Comparison of ENCODE assay signal across 8 mouse cellular contexts in genomic region chr5:52116404-52116803, GRCm38 (mm10).
DNase-seq lines count a peak whose midpoint lies in the region; ATAC-seq and TF ChIP-seq lines count a peak whose summit lies in the region.

No protein-coding gene starts in this region.

- peak overlapping the region; percentile 99 for H3K4me2 ChIP-seq in embryonic facial prominence, embryonic 11.5 days (ENCODE audit: low read depth, low read length)
- H3K4me2 ChIP-seq in midbrain, embryonic 16.5 days (ENCODE audit: low read length), result peak overlapping the region; percentile 99

- peaks cover 2% of the 10 kb centered on the region; the same call in 1 of the 2 replicates for H3K4me1 ChIP-seq in heart, adult 2 months (ENCODE audit: control insufficient read depth, insufficient read depth, low read length)
- peaks cover 7% of the 10 kb centered on the region for H3K4me1 ChIP-seq in embryonic facial prominence, embryonic 11.5 days (ENCODE audit: control insufficient read depth, insufficient read depth, low read length)
- peaks cover 20% of the 10 kb centered on the region for H3K4me1 ChIP-seq in midbrain, embryonic 16.5 days (ENCODE audit: control insufficient read depth, insufficient read depth, low read length)

- no peaks in the 10 kb centered on the region for H3K36me3 ChIP-seq in heart, adult 2 months (ENCODE audit: control insufficient read depth, insufficient read depth, low read length)
- H3K36me3 ChIP-seq in embryonic facial prominence, embryonic 11.5 days (replicated peaks; ENCODE audit: control insufficient read depth, insufficient read depth, low read depth, low read length), result no peaks in the 10 kb centered on the region
- H3K36me3 ChIP-seq in midbrain, embryonic 16.5 days (ENCODE audit: control insufficient read depth, insufficient read depth, low read length), result no peaks in the 10 kb centered on the region

- peak; percentile 27; the same call in 1 of the 2 replicates for ATAC-seq in embryonic facial prominence, embryonic 11.5 days (replicated peaks; ENCODE audit: insufficient number of reproducible peaks, low FRiP score, low TSS enrichment, low read depth)
- ATAC-seq in midbrain, embryonic 16.5 days, result peak; percentile 13

- TF ChIP-seq POLR2A in heart, adult 2 months (IDR thresholded peaks at IDR 0.05; ENCODE audit: insufficient read depth, low read depth, low read length), result no peak

- H3K79me2 ChIP-seq in heart, adult 2 months (replicated peaks; ENCODE audit: control insufficient read depth, insufficient read depth, low read length), result no peaks in the 10 kb centered on the region

- peak in 1 of 2 experiments; percentile 25 for DNase-seq in heart, adult 2 months
- DNase-seq in heart, postnatal 14 days, result no peak
- DNase-seq in B cell, adult 2 months, result peak; percentile 33 to 36
- no peak for DNase-seq in embryonic facial prominence, embryonic 11.5 days (ENCODE audit: low spot score)
- peak; percentile 35 for DNase-seq in induced T-regulatory cell, adult 2 months (ENCODE audit: low read depth)
- no peak for DNase-seq in gastrocnemius, postnatal 10 days
- DNase-seq in thymus, postnatal 36 days, result no peak

- H3K9me3 ChIP-seq in embryonic facial prominence, embryonic 11.5 days (replicated peaks; ENCODE audit: control insufficient read depth, low read length), result no peaks in the 10 kb centered on the region
- H3K9me3 ChIP-seq in midbrain, embryonic 16.5 days (replicated peaks; ENCODE audit: control insufficient read depth, low read length, poor library complexity, severe bottlenecking), result no peaks in the 10 kb centered on the region

- no peak overlapping the region; the same call in 1 of the 2 replicates for H3K9ac ChIP-seq in heart, adult 2 months (ENCODE audit: low read depth, low read length)
- H3K9ac ChIP-seq in embryonic facial prominence, embryonic 11.5 days (replicated peaks; ENCODE audit: low read length), result no peak overlapping the region; the same call in 1 of the 2 replicates
- H3K9ac ChIP-seq in midbrain, embryonic 16.5 days (ENCODE audit: low read depth, low read length), result peak overlapping the region; percentile 80

- peaks cover 12% of the 10 kb centered on the region; the same call in 1 of the 2 replicates for H3K27me3 ChIP-seq in heart, adult 2 months (ENCODE audit: control insufficient read depth, insufficient read depth, low read length)
- peaks cover 26% of the 10 kb centered on the region for H3K27me3 ChIP-seq in embryonic facial prominence, embryonic 11.5 days (ENCODE audit: control insufficient read depth, insufficient read depth, low read length)
- H3K27me3 ChIP-seq in midbrain, embryonic 16.5 days (ENCODE audit: control insufficient read depth, insufficient read depth, low read depth, low read length), result 0 out of 2 replicates have a peak, but pooled peaks cover 2% of the 10 kb centered on the region

- 1% methylated on average over 17 of the region's 17 CpGs for WGBS in heart, adult 2 months
- WGBS in embryonic facial prominence, embryonic 11.5 days, result 2% methylated on average over 17 of the region's 17 CpGs
- WGBS in midbrain, embryonic 16.5 days, result 3% methylated on average over 17 of the region's 17 CpGs

- H3K27ac ChIP-seq in heart, adult 2 months, result no peak overlapping the region
- H3K27ac ChIP-seq in embryonic facial prominence, embryonic 11.5 days (replicated peaks; ENCODE audit: low read depth, low read length), result no peak overlapping the region
- peak overlapping the region; percentile 86 for H3K27ac ChIP-seq in midbrain, embryonic 16.5 days (ENCODE audit: low read length)

- peak overlapping the region; percentile 61 for H3K4me3 ChIP-seq in heart, adult 2 months
- H3K4me3 ChIP-seq in embryonic facial prominence, embryonic 11.5 days (ENCODE audit: low read depth, low read length), result peak overlapping the region; percentile 61
- H3K4me3 ChIP-seq in midbrain, embryonic 16.5 days (ENCODE audit: low read depth, low read length), result peak overlapping the region; percentile 72

- intact Hi-C loops in heart, adult 2 months (cut with DNase I), result loop anchor here (5.0 kb wide), 2 partner anchors 126 to 406 kb away; no protein-coding TSS in a partner anchor
- intact Hi-C loops in heart, postnatal 14 days (cut with DNase I), result loop anchor here (5.0 to 10.0 kb wide), 4 partner anchors 126 to 708 kb away; no protein-coding TSS in a partner anchor

- no peak for TF ChIP-seq CTCF in heart, adult 2 months (IDR thresholded peaks at IDR 0.05)

- TF ChIP-seq EP300 in heart, adult 2 months (IDR thresholded peaks at IDR 0.05; ENCODE audit: insufficient read depth, low read depth, low read length), result no peak

Comparison
In these comparisons a context has a peak if more than half of its experiments do, and no peak if none do; other contexts are left out.
1. DNase-seq: peak in B cell, adult 2 months (2 of 2) and induced T-regulatory cell, adult 2 months (single experiment); none in heart, postnatal 14 days (0 of 2), embryonic facial prominence, embryonic 11.5 days (single experiment), gastrocnemius, postnatal 10 days (single experiment) and thymus, postnatal 36 days (0 of 2).
2. Peak in every context shown above with its lines, with median percentiles within 50 percentile points of each other: H3K4me3 ChIP-seq.